Mouse (Mus musculus) brain, embryonic 14.5 days (tissue): ENCODE measurements around the gene Shcbp1l.
"Not testable (repeated sequence)": the region's sequence is repeated elsewhere in the genome, so short reads cannot be mapped to it uniquely, and the experiment has no call there.

ENCODE experiments used
- CTCF ChIP-seq: fragments of 200-500 bp; IDR thresholded peaks from 2 replicates; pipeline ENCODE4 v1.5.1; 2012; ENCODE audit warnings: inconsistent platforms, mild to moderate bottlenecking, moderate library complexity, borderline replicate concordance; ENCODE audit not compliant: insufficient read depth, insufficient read length; ENCODE audit errors: extremely low read depth
- POLR2A ChIP-seq: fragments of 200-500 bp; IDR thresholded peaks from 2 replicates; pipeline ENCODE4 v1.6.1; 2012; ENCODE audit warnings: mild to moderate bottlenecking, inconsistent platforms, borderline replicate concordance; ENCODE audit not compliant: poor library complexity, insufficient read depth, insufficient read length, severe bottlenecking; ENCODE audit errors: extremely low read depth

- not testable (repeated sequence) for TF ChIP-seq CTCF, POLR2A
These were observed 39.3 kb upstream of the Shcbp1l start for GRCm38 (mm10) chr1:153385661-153386060.
